Mouse (Mus musculus) monocyte, adult 2 months (primary cell): ENCODE data around the gene B3gnt3.
A peak's percentile ranks its signal among the peaks of the same experiment; 100 is the strongest.
"Not testable (repeated sequence)": the region's sequence is repeated elsewhere in the genome, so short reads cannot be mapped to it uniquely, and the experiment has no call there.

Experiments used
- DNase-seq, 2 experiments: peaks; one replicate each; pipeline ENCODE4 v3.0.0; 2022; ENCODE audit warnings: low spot score in 2 of 2, low read depth in 1 of 2

B3gnt3 gene

GRCm38 (mm10) chr8:71711574-71711973 lies 10.0 kb upstream of the B3gnt3 start:
- no peak for DNase-seq

- DNase-seq, result peak; percentile 33 to 40
Observed at GRCm38 (mm10) chr8:71709800-71710446, 8.3 kb upstream of the B3gnt3 start.

DNA sequence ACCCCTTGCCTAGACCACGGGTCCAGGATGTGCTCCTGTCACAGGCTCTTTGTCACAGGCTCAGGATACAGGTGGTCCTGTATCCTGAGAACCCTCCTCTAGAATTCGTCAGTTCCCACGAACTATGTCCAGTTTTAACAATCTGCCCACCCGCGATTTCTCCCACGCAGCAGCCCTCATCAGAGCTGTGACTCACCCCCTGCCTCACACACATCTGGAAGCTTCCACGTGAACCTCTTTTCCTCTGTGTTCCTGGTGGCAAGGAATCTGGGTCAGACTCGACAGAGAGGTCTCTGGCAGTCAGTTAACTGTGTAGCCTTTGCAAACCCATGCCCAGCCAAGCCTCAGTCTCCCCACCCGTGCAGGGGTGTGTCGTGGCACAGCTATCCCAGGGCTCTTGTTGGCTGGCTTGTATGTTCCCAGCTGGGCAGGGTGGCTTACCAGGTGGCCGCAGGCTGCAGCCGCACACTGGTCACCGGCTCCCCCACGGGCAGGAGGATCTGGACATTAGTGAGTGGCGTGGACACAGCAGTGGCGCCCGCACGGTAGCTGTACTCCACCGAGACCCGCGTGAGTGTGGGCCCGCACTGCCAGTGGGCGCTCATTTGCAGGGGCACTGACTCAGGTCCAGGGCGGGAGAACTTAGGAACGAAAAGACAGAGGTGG lies 7.7 kb upstream of the B3gnt3 start:
- no peak for DNase-seq

DNA sequence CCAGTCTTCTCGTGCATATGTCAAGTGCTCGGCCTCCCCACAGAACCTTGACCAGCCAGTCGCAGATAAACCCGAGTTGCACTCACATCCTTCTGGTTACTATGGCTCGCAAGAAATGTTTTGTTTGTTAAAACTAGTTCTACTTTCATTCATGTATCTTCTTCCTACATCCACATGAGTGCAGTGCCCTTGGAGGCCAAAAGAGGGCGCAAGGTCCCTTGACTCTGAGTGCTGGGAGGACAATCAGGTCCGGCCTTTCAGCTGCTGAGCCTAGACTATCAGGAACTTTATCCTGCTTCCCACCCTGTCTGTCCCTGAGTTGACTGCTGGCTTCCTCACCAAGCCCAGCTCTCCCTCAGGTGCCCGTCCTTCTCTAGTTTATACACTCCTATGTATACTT lies 6.3 kb upstream of the B3gnt3 start:
- DNase-seq, result peak; percentile 43 to 54

DNA sequence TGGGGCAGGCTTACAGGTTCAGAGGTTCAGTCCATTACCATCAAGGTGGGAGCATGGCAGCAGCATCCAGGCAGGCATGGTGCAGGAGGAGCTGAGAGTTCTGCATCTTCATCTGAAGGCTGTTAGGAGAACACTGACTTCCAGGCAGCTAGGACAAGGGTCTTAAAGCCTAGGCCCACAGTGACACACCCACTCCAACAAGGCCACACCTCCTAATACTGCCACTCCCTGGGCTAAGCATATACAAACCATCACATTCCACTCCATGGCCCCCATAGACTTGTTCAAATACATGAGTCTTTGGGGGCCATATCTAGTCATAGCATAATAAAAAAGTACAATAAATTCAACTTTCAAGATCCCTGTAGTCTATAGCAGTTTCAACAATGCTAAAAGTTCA lies 1.8 kb upstream of the B3gnt3 start:
- not testable (repeated sequence) for DNase-seq

DNA sequence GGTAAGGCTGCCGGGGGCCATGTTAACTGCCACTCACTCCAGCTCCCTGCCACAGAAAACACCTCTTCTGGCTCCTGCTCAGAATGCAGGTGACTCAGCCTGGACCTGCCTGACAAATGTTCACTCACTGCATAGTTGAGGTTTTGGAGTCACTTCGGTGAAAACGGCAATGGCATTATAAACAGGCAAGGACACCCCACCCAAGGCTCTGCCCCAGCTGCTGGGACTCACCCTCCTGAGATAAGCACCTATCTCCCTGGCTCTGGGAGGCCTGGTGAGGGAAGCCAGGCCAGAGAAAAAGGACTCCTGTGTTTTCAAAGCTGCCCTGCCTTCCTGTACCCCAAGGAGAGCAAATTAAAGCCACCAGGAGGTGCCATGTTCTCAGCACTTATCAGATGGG lies 1.3 kb upstream of the B3gnt3 start:
- no peak for DNase-seq

DNA sequence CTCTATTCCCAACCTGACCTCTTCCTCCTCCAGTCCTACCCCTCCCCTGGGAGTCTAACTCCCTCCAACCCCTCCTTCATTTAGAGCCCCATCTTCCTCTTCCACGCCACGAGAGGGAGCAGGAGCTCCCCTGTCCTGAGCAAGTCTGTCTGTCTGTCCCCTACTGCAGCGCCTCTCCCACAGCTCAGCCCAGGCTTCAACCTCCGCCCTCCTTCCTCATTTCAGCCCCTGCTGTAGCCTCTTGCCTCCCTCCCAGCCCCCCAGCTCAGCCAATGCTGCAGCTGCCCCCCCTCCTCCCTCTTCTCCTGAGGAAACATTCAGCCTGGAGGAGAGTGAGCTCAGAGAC lies 471 bp upstream of the B3gnt3 start:
- no peak for DNase-seq

DNA sequence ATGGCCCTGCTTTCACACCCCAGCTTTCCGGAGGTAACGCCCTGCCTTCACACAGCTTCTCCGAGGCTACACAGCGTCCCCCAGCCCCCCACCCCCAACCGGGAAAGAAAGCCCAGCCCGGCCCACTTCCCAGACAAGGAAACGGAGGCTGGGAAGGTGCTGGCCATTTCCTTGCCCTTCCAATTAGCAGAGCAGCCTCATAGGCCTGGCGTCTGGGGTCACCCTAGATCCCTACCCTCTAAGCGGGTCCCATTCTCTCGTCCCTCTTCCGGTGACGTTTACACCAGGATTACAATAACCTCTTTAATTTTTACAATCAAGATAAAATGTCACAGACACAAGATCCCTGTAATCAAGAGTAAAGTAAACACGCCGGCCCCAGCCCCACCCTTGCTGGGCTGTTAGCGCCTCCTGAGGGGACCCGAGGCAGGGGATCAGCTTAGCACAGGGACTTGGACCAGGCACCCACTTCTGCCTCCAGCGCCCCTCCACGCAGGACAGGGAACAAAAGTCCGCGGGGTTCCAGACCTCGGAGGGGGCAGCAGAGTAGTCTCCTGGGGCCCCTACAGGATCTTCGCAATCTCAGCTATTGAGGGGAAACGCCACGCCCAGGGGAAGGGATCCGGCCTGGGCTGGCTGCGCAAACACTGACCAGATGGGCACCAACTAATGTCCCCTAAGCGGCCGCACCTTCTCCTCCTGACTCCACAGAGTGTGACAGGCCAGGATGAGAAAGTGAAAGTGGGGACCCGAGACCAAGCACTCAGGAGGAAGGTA lies 908 bp downstream of the B3gnt3 start:
- DNase-seq, result no peak

GRCm38 (mm10) chr8:71695456-71695855 lies 6.1 kb downstream of the B3gnt3 start:
- not testable (repeated sequence) for DNase-seq

DNA sequence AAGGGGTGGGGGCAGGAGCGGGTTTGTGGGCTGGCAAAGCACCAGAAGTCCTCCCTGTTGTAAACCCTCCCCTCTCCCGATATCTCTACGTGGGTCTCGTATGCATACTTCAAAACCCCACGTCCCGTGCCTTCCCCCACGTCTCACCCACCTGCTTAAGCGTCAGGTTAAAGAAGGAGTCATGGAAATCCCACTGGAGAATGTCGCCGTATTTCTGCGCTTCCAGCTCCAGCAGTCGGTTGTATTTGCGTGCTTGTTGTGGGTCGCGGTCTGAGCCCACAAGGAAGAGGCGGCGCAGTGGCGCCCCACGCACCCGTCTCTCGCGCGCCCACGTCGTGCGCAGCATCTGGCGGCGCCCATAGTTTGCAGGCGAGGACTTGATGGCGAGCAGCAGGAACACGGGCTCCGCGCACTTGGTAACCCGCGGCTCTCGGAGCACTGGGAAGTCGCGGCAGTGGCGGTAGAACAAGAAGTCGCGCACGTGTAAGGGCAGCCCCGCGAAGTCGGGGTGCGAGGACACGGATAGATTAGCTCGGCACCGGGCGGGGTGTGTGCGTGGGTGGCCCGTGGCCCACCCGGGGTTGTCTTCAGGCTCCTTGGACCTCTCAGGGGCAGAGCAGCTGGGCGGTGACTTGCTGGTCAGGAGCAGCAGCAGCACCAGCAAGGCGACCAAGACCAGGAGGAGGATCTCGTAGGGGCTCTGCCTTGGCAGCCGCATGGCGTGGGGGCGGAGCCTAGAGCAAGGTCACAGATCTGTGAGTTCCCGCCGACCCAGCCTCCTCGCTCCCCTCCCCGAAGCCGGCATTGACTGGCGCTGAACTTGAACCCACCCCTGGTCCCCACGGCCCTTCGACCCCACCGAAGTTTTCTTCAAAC lies 8.2 kb downstream of the B3gnt3 start:
- DNase-seq, result no peak

DNA sequence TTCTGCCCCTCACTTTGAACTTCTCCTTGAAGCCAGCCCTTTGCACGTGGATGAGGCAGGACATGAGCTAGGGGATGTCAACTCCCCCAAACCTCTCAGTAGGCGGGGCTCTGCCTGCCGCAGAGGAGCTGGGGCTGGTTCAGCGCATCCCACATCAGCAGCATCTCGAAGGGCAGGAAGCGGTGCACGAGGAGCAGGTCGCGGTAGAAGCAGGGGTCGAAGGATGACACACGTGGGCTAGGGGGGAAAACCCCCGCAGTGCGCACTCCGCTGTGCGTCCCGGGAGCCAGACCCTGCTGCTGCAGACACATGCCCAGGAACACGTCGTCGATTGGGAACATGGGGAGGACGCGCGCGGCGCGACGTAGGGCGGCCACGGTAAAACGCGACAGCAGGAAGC lies 9.1 kb downstream of the B3gnt3 start:
- DNase-seq, result no peak

- no peak for DNase-seq
Observed at GRCm38 (mm10) chr8:71689028-71689427, 12.6 kb downstream of the B3gnt3 start, which contains the start of gene Insl3. Gene Insl3, plus strand, starts transcription at chr8:71689214.

DNA sequence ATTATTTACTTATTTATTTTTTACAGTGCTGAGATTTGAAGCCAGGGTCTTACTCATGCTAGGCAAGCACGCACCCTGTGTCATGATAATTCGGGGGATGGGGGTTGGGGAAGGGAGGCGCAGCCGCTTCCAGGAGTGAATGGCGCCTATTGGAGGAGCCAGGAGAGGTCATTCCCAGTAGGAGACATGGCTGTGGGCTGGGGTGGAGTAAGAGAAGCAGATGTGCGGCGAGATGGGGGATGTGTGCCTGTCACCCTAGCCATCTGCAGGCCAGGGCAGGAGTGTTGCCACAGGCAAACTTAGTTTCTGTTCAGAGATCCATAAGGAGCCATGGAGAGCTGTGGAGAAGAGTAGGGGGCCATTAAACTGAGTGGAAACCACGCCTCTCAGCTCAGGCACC lies 14.0 kb downstream of the B3gnt3 start:
- no peak for DNase-seq

GRCm38 (mm10) chr8:71686143-71686734 lies 15.3 kb downstream of the B3gnt3 start:
- DNase-seq, result no peak

- no peak for DNase-seq
Observed at GRCm38 (mm10) chr8:71685573-71685972, 16.0 kb downstream of the B3gnt3 start.

GRCm38 (mm10) chr8:71684701-71685100 lies 16.9 kb downstream of the B3gnt3 start:
- no peak for DNase-seq

DNA sequence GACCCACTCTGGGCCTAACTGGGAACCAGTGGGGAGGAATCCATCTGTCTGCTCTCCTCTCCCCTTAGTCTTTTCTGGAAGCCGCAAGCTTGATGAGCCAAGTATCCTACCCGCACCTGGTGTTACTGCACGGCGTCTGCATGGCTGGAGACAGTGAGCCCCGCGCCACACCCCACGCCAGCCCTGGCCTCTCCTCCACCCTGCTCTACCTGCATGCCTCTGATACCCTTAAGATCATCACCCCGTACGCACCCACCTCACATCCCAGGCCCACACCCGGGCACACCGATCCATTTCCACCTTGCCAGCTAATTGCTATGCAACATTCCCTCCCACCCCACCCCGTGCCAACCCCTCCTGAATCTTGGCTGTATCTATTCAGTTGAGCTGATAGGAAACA lies 18.8 kb downstream of the B3gnt3 start:
- DNase-seq, result no peak

GRCm38 (mm10) chr8:71681369-71681915 lies 20.1 kb downstream of the B3gnt3 start:
- no peak for DNase-seq

GRCm38 (mm10) chr8:71680471-71680870 lies 21.1 kb downstream of the B3gnt3 start:
- no peak for DNase-seq

DNA sequence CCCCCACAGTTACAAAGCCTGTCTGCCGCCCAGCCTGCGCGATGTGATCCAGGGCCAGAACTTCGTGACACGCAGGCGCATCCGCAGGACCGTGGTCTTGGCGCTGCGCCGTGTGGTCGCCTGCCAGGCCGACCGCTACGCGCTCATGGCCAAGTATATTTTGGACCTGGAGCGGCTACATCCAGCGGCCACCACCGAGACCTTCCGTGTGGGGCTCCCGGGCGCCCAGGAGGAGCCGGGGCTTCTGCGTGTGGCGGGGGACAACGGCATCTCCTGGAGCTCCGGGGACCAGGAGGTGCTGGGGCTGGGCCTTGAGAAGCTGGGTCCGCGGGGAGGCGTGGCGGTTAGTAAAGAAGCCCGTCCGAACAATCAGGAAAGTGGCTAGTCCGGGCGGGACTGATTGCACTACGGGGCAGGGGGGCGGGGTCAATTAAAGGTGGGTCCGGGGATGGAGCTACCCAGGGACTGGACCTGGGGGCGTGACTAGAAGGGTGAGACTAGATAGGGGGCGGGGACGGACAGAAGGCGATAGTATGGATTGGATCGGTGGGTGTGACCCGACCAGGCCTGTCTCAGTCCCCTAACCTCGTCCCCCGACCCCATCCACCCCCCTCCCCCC lies 21.9 kb downstream of the B3gnt3 start:
- DNase-seq, result no peak
